Mouse (Mus musculus): ENCODE measurements around the gene Rgs12.

Rgs12 gene

GRCm38 (mm10) chr5:34931516-34932457, 17.5 kb upstream of the Rgs12 start:
- no peak for DNase-seq

- no peak for DNase-seq
Observed at GRCm38 (mm10) chr5:34932458-34932806, 16.8 kb upstream of the Rgs12 start.

- peak in 1 of 2 experiments; percentile 26 for DNase-seq
Observed at GRCm38 (mm10) chr5:34933461-34933860, 15.8 kb upstream of the Rgs12 start.

- no peak for DNase-seq
Observed at GRCm38 (mm10) chr5:34941710-34942470, 7.4 kb upstream of the Rgs12 start.

GRCm38 (mm10) chr5:34943428-34943827, 5.8 kb upstream of the Rgs12 start:
- DNase-seq, result no peak

GRCm38 (mm10) chr5:34949769-34950211, 545 bp downstream of the Rgs12 start:
- DNase-seq, result no peak

- no peak for DNase-seq
Observed at GRCm38 (mm10) chr5:34950486-34951160, 1.4 kb downstream of the Rgs12 start.

- DNase-seq, result peak; percentile 35 to 68
Observed at GRCm38 (mm10) chr5:34951161-34951834, 2.1 kb downstream of the Rgs12 start.

- no peak for DNase-seq
Observed at GRCm38 (mm10) chr5:34954508-34954907, 5.3 kb downstream of the Rgs12 start.

GRCm38 (mm10) chr5:34955630-34956029, 6.4 kb downstream of the Rgs12 start:
- DNase-seq, result peak; percentile 35 to 56

GRCm38 (mm10) chr5:34956151-34956550, 6.9 kb downstream of the Rgs12 start:
- no peak for DNase-seq

- DNase-seq, result peak in 1 of 2 experiments; percentile 30
Observed at GRCm38 (mm10) chr5:34957015-34957414, 7.8 kb downstream of the Rgs12 start.

GRCm38 (mm10) chr5:34960021-34960420, 10.8 kb downstream of the Rgs12 start:
- no peak for DNase-seq

- DNase-seq, result no peak
Observed at GRCm38 (mm10) chr5:34965531-34965930, 16.3 kb downstream of the Rgs12 start.

GRCm38 (mm10) chr5:34968386-34968785, 19.1 kb downstream of the Rgs12 start:
- peak; percentile 58 to 63 for DNase-seq

- no peak for DNase-seq
Observed at GRCm38 (mm10) chr5:34972471-34972870, 23.2 kb downstream of the Rgs12 start.

GRCm38 (mm10) chr5:34973560-34974317, 24.5 kb downstream of the Rgs12 start:
- DNase-seq, result no peak

GRCm38 (mm10) chr5:34974773-34975443, 25.7 kb downstream of the Rgs12 start:
- DNase-seq, result peak in 1 of 2 experiments; percentile 23

GRCm38 (mm10) chr5:34976540-34977292, 27.5 kb downstream of the Rgs12 start:
- no peak for DNase-seq

- DNase-seq, result no peak
Observed at GRCm38 (mm10) chr5:34980099-34980498, 30.9 kb downstream of the Rgs12 start.
